Mouse (Mus musculus) ES-Bruce4 (cell line): Measurements from ENCODE around the gene Mroh3.

Experiments
- CTCF ChIP-seq: IDR thresholded peaks from one replicate; pipeline ENCODE4 v1.8.1; 2011; ENCODE audit warnings: low read depth, low read length
- POLR2A ChIP-seq: IDR thresholded peaks from one replicate; pipeline ENCODE4 v1.8.1; 2011; ENCODE audit warnings: low read length; ENCODE audit not compliant: insufficient read depth

- no peak for TF ChIP-seq POLR2A
- TF ChIP-seq CTCF: no peak
Observed at GRCm38 (mm10) chr1:136260635-136261238, 48.1 kb upstream of the Mroh3 start, which contains the start of gene Gpr25.
